Mouse (Mus musculus): Measurements from ENCODE around the gene Lipt2.
A peak's percentile ranks its signal among the peaks of the same experiment; 100 is the strongest.

Gene Lipt2

DNA sequence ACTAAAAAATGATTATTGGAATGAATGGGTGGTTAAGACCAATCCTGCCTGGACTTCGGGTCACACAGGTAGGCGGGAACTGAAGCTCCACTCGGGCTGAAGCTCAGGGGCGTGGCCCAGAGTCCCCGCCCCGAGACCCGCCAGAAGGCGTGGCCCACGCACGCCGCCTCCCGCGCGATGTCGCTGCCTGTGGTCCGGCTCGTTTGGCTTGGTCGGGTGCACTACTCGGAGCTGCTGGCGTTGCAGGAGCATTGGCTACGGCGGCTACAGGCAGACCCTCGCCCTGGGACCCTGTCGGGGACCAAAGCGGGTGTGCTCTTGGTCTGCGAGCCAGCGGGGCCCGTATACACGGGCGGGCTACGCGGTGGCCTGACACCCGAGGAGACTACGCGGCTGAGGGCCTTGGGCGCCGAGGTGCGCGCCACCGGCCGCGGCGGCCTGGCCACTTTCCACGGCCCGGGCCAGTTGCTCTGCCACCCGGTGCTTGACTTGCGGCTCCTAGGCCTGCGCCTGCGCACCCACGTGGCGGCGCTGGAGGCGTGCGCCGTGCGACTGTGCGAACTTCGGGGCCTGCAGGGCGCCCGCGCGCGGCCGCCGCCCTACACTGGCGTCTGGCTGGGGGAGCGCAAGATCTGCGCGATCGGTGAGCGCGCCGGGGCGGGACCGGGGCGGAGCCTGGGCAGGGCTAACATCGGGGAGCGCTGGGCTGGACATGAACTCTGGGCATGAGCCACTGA lies at the start of gene Lipt2:
Gene Lipt2 (plus strand): TSS at position 173 of the 737 bp plus-strand sequence.
- DNase-seq (ENCODE audit: low spot score) = peak; percentile 90

DNA sequence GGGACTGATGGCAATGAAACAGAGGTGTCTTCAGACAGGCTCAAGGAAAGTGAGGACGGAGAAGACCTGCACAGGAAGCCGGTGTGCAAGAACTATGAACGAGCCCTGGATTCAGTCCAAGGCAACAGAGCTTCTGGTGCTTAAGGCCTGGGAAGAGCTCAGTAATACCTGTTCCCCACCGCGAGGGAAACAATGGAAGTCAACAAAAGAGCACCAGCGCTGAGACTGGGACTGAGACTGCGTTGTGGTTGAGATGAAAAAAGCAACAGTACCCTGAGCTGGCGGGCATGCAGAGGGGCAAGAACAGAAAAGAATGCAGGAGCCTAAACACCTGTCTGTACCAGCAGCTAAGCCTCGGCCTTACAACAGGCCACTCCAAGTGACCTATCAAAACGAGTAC lies 47.6 kb upstream of the Lipt2 start:
- no peak for DNase-seq (ENCODE audit: low spot score)

DNA sequence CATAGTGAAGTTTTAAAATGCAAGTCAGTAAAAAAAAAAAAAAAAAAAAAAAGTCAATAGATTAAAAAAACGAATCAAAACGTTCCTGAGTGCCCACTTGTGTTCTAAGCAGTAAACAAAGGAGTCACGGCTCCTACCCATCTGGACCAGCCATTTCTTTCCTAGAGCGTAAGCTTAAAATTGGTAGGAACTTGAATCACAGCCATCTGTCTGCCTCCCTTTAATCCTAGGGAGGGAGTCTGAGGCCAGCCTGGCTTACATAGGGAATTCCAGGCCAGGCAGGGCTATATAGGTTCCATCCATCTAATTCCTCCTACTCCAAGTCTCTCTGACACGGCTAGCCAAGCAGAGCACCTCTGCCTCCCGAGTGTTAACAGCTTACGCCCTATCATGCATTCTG lies 45.3 kb upstream of the Lipt2 start:
- DNase-seq (ENCODE audit: low spot score) = no peak

DNA sequence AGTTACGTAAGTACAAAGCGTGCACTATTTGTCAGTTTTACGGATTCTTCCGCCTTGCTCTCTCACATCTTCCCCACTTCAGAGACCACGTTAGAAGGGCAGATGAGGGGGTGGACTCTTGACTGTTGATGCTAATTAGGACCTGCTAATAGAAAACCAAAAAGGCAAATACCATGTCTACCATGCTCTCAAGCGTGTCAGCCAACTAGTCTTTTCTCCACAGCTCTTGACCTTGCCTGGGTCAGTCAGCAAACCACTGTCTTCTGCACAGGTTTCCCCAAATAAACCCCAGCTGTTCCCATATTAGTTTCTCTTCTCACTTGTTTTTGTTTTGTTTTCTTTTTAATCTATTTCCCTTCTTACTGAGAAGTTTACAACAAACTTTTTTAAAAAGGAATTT lies 44.8 kb upstream of the Lipt2 start:
- no peak for DNase-seq (ENCODE audit: low spot score)

DNA sequence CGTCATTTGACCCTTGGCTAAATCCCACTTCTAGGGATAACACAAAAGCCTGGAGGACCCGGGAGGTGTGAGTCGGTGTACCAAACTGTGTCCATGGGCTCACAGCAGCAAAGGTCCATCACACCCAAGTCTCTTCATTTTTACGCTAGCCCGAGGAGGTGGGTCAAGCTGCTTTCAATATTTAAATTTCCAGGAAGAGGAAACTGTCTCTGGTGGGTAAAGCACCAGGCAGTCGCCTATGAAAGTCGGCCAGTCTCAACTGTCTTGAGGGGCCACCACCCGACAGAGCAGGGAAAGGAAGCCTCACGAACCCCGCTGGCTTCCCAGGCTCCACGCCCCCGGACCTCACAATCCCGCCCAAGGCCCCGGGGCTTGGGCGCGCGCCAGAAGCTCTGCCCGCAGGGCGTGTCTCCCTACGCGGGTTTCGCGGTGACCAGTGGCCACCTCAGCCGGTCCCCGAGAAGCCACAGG lies 38.3 kb upstream of the Lipt2 start:
- DNase-seq (ENCODE audit: low spot score) = no peak

DNA sequence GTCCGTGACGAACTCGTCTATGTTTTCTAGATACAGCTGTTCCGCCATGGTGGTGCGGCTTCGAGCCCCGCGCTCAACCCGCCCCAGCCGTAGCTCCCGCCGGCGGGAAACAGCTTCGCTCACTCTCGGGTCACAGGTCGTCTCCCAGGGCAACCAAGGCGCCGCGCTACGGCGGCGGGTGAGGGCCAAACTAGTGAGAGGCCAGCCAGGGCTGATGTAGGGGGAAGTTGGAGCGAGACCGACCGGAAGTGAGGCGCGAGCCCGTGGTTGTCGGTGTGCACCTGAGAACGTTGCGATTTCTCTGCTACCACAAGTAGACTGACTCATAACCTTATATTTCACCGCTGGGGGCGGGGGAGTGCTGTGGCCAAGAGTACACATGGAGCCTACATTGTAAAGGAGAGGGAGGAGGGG lies 37.7 kb upstream of the Lipt2 start, which contains the start of gene Pold3:
Gene Pold3 (minus strand): TSS at position 190 of the 414 bp plus-strand sequence.
- DNase-seq (ENCODE audit: low spot score) = peak; percentile 99

DNA sequence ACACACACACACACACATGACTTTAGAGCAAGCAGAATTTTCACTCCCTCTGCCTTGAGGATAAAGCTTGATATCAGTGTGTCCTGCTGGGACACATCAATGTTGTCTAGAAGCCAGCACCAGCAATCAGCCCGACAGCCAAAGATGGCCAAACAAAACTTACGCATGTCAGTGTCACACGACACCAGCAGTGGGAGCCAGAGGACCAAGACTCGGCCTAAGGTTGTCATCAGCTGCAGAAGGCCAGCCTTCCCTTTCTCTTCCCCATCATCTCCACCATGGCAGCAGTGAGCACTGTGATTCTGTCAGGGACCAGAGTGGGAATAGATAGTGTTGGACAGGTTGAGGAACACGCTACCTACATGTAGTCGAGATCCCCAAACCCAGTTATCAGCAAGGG lies 35.6 kb upstream of the Lipt2 start:
- DNase-seq (ENCODE audit: low spot score) = no peak

DNA sequence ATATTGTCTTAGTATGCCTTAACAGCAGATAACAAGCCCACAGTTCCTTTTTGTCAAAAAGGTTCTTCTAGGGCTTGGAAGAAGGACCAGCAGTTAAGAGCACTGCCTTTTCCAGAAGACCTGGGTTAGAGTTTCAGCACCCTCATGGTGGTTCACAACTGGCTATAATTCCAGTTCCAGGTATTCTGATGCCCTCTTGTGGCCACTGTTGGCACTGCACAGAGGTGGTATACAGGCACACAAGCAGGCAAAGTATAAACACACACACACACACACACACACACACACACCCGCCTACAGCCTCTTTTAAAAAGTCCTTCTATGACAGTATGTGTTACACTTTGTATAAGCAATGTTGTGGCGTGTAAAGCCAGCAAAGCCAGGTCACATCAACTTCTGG lies 34.9 kb upstream of the Lipt2 start:
- DNase-seq (ENCODE audit: low spot score) = no peak

DNA sequence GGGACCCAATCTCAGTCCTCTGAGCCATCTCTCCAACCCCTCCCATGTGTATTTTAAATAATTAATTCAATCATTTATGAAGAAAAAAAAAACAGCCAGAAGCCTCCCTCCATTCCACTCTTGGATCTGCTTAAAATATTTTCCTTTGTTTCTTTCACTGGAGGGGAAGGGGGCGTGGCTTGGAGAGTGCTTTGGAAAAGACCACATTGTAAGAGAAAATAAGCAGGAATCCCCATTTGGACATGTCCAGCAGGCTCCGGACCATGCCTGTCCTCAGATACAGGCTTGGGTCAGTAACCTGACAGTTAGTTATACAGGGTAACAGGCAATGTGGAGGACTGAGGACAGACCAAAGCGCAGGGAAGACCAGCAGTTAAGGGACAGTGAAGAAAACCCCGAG lies 33.9 kb upstream of the Lipt2 start:
- DNase-seq (ENCODE audit: low spot score) = no peak

DNA sequence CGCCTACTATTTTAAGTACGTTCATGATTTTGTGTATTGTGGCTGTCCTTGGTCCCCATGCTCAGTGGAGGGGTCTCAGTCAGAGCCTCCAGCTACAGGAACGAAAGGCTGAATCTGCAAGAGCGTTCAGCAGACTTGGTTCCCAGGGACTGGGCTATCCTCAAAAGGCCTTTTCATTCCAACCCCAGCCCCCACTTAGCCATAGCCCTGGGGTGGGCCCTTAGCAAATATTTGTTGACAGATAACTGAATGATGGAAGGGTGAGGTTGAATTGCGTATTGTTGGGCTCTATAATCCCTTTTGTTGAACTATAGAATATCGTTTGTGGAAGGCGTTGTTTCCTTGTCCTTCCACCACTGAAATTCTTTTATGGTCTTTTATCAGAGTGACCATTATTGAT lies 32.6 kb upstream of the Lipt2 start:
- DNase-seq (ENCODE audit: low spot score) = no peak

DNA sequence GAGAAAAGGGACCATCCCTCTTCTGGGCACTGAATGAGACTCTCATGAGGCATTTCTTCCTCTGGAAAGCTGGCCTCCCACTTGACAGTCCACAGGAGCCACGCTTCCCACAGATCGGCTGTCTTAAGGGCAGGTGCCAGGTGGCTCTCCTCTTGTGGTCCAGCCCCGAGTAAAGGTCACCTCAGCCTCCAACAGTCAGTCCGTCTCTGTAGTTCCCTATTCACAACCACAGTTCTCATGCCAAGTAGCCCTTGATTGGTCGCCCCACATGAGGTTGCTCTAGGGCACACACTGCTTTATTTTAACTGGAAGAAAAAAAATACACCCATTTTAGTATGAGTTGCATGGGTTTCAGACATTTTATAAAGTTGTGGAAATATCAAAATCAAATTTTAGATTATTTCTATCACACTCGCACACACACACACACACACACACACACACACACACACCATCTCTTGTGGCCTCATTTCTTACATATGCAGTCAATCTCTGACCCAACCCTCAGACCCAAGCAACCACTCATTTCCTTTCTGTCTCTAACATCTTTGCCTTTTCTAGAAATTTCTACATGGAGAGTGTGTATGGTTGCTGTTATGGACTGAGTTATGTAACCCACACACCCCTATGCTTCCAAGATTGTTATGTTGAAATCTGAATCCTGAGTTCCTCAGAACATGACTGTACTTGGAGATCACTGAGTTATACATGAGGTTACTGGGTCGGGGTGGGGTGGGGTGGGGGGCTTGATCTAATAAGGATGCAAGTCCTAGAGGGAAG lies 30.6 kb upstream of the Lipt2 start:
- no peak for DNase-seq (ENCODE audit: low spot score)

DNA sequence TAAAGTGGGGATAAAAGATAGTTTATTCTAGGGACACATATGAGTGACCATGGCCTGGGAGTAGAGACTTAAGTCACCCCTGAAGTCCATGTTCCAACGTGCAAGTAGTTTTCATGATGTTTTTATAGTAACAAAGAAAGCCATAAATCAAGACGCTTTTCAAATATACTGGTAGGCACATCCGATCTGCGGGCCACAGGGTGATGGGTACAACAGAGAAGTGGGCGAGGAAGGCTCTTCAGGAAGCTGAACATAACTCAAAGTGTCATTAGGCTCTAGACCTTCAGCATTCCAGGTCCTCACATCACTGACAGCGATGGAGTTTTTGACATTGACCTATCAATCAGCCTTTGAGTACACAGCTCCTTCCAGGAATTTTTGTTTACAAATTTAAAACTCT lies 28.5 kb upstream of the Lipt2 start:
- DNase-seq (ENCODE audit: low spot score) = no peak

DNA sequence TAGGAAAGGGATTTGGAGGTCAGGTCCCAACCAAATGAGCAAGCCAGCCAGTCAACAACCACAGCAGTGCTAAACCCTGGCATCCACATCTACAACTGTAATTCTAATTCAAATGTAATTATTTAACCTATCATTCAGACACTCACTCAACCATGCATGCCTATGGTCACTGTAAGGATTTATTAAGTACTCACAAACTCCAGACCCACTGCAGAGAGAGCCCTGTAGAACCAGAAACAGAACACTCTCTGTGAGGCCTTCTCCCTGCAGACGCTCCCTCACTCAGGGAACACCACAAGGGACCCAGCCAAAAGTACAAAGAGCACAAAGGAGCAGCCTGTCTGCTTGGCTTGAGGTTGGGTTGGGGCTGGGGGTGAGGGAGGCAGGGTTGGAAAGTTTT lies 26.7 kb upstream of the Lipt2 start:
- DNase-seq (ENCODE audit: low spot score) = no peak

DNA sequence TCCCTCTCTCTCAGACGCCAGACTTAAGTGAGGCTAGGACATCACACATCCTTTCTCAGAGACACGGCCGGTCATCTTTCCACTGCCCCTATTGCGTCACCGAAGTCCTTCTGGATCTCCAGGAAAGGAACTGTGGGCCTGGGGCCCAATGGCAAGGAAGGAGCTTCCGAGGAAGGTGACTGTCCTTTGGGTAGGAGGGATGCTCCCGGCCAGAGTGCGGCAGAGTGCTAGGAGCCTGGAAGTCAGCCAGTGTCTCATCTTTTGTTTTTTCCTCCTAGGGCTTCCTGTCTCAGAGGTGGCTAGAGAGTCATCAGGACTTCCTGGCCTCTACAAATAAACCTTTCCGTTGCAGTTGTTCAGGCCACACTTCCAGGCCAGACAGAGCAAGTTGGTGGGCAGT lies 22.0 kb upstream of the Lipt2 start:
- DNase-seq (ENCODE audit: low spot score) = no peak

DNA sequence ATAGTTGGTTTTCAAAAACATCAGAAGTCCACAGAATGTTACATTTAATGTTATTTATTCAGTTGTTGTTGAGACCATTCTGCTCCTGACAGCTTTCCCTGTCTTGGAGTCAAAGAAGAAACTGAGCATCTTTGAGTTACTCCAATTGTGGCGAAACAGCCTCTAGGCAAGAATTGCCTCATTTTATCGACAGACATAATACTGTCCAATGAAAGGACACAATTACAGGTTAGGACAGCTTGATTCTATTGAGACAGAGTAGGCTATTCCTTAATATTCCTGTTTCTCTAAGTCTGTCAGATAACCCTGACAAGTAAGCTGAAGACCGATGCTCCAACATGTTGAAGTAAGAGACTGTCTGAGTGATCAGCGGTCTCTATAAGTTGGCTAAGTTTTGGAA lies 21.0 kb upstream of the Lipt2 start:
- DNase-seq (ENCODE audit: low spot score) = no peak

DNA sequence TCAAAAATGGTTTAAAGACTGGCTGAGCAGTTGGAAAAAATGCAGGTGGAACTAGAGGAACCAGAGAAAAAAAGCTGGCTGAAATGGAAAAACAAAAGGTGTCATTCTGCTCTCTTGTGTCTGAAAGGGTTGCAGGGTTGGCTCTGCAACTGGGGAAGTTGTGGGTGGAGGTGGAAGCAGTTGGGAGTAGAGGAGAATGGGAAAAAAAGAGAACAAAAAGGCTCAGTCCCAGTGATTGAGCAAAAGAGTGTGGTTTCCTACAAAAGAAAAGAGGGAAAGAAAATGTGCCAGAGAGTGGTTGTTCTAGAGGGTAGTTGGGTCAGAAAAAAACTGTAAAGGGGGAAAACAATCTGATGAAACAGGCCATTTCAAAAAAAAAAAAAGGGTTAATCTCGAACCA lies 18.5 kb upstream of the Lipt2 start:
- no peak for DNase-seq (ENCODE audit: low spot score)

DNA sequence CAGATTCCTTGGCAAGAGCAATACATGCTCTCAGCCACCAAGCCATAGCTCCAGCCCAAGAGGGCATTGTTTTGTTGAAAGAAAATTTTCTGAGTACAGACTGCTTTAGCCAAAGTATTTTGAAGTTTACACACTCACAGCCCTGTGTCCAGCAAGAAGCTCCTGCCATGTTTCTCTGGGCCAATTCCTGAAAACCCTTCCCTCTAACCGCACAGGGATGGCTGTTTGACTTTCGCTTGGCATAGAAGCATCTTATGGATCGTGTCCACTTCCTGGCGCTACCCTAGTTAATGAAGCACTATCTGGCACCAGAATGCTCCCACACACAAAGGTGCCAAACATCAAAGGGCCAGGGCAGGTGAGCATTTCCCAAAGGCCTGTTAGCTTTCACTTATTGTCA lies 10.5 kb upstream of the Lipt2 start:
- no peak for DNase-seq (ENCODE audit: low spot score)

DNA sequence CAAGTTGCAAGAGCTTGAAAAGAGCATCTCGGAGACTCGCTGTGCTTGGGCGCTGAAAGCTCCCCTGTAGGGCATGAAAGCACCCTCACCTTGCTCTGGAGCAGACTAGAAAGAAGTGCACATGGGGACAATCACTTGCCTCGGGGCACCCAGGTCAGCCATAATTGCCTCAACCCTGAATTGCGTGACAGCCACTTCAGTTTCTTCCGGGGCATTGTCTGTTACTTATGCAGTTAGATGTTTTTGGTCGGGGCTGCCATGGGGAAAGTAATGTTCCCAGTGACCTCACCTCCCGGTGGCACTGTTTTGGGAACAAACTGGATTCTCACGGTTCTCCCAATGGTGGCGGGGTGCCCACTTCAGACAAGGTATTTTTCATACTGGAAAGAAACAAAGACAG lies 9.0 kb upstream of the Lipt2 start:
- DNase-seq (ENCODE audit: low spot score) = no peak

DNA sequence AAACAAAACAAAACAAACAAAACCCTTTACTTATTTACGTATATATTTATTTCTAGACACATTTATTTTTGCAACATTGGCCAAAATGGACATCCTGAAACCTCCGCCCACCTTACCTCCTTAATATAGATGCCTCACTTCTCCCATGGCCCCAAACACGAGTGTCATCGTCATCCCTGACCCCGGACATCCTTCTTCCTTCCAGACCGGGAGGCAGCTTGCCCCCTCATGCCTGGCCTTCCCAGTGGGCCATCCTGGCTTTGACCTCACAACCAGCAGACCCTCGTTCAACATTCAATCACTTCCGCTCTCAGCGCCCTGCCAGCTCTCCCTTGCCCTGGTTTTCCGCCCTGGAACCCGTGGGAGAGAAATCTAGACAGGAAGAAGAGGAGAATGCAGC lies 8.5 kb upstream of the Lipt2 start:
- no peak for DNase-seq (ENCODE audit: low spot score)

DNA sequence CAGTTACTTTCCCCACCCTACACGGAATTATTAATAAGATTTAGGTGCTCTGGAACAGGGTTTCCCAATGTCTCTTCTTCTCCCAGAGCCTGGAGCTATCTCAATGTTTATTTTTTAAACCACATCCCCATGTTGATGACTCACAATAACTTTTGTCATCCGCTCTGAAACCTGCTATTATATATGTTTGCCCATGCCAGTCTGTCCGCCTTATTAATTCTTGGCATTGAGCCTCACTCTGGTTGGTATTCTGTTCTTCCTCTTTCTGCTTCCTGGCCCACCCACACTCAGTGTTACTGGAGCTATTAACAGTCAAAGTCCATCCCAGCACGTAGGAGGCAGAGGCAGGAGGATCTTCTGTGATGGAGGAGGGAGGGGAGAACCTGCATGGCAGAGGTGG lies 1.4 kb upstream of the Lipt2 start:
- DNase-seq (ENCODE audit: low spot score) = no peak

DNA sequence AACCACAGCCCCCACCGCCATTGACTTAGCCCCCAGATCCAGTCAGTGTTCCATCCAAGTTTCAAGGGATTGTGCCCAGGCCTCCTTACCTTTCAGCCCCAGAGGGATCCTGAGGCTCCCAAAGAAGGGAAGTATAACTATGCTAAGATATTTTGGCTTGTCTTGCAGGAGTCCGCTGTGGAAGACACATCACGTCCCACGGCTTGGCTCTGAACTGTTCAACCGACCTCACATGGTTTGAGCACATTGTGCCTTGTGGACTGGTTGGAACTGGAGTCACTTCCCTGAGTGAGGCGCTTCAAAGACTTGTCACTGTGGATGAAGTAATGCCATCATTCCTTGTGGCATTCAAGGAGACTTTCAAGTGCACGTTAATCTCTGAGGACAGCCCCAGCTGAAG lies 929 bp downstream of the Lipt2 start:
- DNase-seq (ENCODE audit: low spot score) = no peak

DNA sequence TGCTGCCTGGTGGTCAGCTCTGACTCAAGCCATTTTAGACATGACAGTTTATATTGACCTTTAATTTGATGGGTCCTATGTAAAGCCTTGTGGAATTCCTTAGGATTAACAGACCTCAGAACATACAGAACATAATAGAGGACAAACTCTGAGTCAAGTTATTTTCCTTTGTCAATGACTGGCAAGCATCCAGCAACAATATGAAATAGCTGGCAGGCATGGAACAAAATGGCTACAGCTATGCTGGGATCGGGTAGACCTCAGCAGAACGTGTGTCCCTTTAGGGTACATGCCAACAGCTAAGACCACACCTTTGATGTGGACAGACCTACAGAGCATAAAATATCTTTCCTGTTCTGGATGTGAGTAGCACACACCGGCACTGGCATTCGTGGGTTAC lies 4.4 kb downstream of the Lipt2 start:
- DNase-seq (ENCODE audit: low spot score) = no peak

DNA sequence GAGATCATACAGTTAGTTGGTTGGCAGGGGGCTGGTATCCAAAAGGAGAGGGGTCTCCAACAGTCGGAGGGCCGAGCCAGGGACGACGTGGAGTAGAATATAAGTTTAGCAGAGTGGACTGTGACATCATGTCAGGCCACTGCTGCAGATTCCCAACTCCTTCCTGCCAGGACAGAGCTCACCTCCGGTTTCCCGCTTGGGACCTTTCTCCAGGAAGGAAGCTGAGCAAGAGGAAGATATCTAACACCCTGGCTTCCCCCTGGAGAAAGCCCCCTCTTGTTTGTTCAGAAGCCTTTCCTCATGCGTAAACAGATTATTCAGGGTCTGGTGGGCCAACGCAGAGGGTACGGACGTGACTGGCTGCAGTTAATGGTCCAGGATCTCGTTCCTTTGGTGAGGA lies 9.6 kb downstream of the Lipt2 start:
- DNase-seq (ENCODE audit: low spot score) = no peak

DNA sequence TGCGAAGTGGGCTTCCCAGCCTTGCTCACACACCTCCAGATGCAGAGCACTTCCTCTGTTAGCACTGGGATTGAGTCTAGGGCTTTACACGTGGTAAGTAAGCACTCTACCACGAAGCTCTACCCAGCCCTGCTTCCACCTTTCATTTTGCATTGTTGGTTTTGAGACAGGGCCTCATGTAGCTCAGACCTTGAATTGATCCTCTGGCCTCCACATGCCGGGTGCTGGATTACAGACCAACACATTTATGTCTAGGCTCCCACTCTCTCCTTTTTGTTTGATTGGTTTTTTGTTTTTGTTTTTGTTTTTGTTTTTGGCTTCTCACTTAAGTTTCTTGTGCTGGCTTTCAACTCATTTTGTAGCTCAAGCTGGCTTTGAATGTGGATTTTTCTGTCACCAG lies 11.7 kb downstream of the Lipt2 start:
- no peak for DNase-seq (ENCODE audit: low spot score)

Measured in yolk sac, embryonic 10.5 days (tissue).